Mouse (Mus musculus) liver, embryonic 14.5 days (tissue): ENCODE measurements at regions not wholly inside any gene's neighbourhood (a gene's known extent, or its start where the extent isn't known, plus 50 kb on each side); places are given as distances from the start of the nearest gene placed in this dataset.

Experiments used
- ATAC-seq: fragments of 200-750 bp; cut with Nextera tagmentation; 2 replicates; pipeline ENCODE4 v1.8.0; 2017; ENCODE audit warnings: moderate number of reproducible peaks, mild to moderate bottlenecking, moderate library complexity; ENCODE audit not compliant: insufficient read depth
- DNase-seq, 3 experiments: peaks; one replicate each; pipeline ENCODE4 v3.0.0-alpha.2; 2012 to 2013; ENCODE audit warnings: low read depth in 3 of 3, low spot score in 3 of 3
- H3K27ac ChIP-seq: fragments of 300-500 bp; sonication (generic); 2 replicates; pipeline ENCODE4 v1.5.1; 2014; ENCODE audit warnings: moderate library complexity, mild to moderate bottlenecking, control low read depth, inconsistent platforms
- H3K27me3 ChIP-seq: fragments of 300-500 bp; sonication (generic); 2 replicates; pipeline ENCODE4 v1.6.1; 2014; ENCODE audit warnings: mild to moderate bottlenecking, low read length, moderate library complexity; ENCODE audit not compliant: control insufficient read depth, insufficient read depth
- H3K36me3 ChIP-seq: fragments of 300-500 bp; sonication (generic); replicated peaks from 2 replicates; pipeline ENCODE4 v1.6.1; 2014; ENCODE audit warnings: low read depth; ENCODE audit not compliant: control insufficient read depth, insufficient read depth
- H3K4me1 ChIP-seq, 2 experiments: fragments of 200-500 bp in 1 of 2; fragments of 300-500 bp in 1 of 2; sonication (generic) in 1 of 2; replicated peaks; 2 replicates each; pipeline ENCODE4 v1.6.1; 2012 to 2014; ENCODE audit warnings: antibody characterized with exemption in 1 of 2, inconsistent platforms in 1 of 2, low read length in 1 of 2; ENCODE audit not compliant: control insufficient read depth in 2 of 2, insufficient read depth in 2 of 2
- H3K4me2 ChIP-seq: fragments of 300-500 bp; sonication (generic); 2 replicates; pipeline ENCODE4 v1.6.1; 2014; ENCODE audit warnings: low read depth, mild to moderate bottlenecking, control low read depth, moderate library complexity
- H3K4me3 ChIP-seq, 2 experiments: fragments of 200-500 bp in 1 of 2; fragments of 300-500 bp in 1 of 2; sonication (generic) in 1 of 2; 2 replicates each; pipeline ENCODE4 v1.5.1; 2012 to 2014; ENCODE audit warnings: low read depth in 2 of 2, low read length in 2 of 2, mild to moderate bottlenecking in 2 of 2, control low read depth in 1 of 2, inconsistent platforms in 1 of 2, moderate library complexity in 1 of 2; ENCODE audit not compliant: insufficient read depth in 1 of 2
- H3K9ac ChIP-seq: fragments of 300-500 bp; sonication (generic); replicated peaks from 2 replicates; pipeline ENCODE4 v1.6.1; 2014; ENCODE audit warnings: mild to moderate bottlenecking, control low read depth, moderate library complexity
- H3K9me3 ChIP-seq: fragments of 300-500 bp; sonication (generic); 2 replicates; pipeline ENCODE4 v1.6.1; 2016; ENCODE audit warnings: low read length, mixed read lengths; ENCODE audit not compliant: control insufficient read depth
- CTCF ChIP-seq: IDR thresholded peaks from 2 replicates; pipeline ENCODE4 v1.5.1; 2016; ENCODE audit warnings: antibody characterized with exemption, low read depth, control low read depth
- EP300 ChIP-seq: IDR thresholded peaks from 2 replicates; pipeline ENCODE4 v1.6.1; 2016; ENCODE audit warnings: antibody characterized with exemption, low read depth
- WGBS: fragments of 180-500 bp; shearing (Covaris S2); extraction: QIAGEN DNeasy Blood & Tissue Kit; methylation state at CpG from one replicate; pipeline ENCODE4 v1.1.7; 2014; ENCODE audit not compliant: insufficient replicate concordance; 5-methylcytosine and 5-hydroxymethylcytosine counted together

DNA sequence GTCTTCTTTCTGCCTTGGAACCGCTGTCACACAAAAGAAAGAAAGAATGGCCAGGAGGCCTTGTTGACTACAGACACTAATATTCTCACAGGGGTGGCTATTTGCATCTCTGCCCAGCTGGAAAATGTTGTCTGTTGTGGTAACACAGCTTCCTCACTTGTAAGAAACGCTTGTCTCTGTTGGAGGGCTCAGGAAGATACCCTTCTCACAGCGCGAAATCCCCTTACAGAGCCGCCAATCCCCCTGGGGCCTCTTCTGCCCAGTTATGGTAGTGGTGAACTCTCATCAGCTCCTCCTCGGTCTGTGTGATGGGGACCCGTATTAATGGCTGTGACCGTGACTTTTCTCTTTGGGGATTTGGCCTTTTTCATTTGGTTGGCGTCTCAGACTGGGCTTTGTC is 1022.5 kb downstream of the Adgrl2 start:
- Histone ChIP-seq H3K27me3 (no peaks in the 10 kb centered on the region), H3K4me2 (no peak overlapping the region), H3K27ac (no peak overlapping the region), H3K4me1 (no peaks in the 10 kb centered on the region), H3K9ac (no peak overlapping the region), H3K36me3 (no peaks in the 10 kb centered on the region), H3K9me3 (no peaks in the 10 kb centered on the region), H3K4me3 (no peak overlapping the region)
- 65% methylated on average over 9 of the region's 9 CpGs for WGBS
- DNase-seq (no peak), ATAC-seq (no peak)
- TF ChIP-seq EP300 (no peak), CTCF (no peak)

GRCm38 (mm10) chr3:147967261-147967660 is 1023.1 kb downstream of the Adgrl2 start:
- DNase-seq (no peak), ATAC-seq (no peak)
- Histone ChIP-seq H3K4me3 (no peak overlapping the region), H3K9me3 (no peaks in the 10 kb centered on the region), H3K36me3 (no peaks in the 10 kb centered on the region), H3K4me1 (no peaks in the 10 kb centered on the region), H3K27me3 (no peaks in the 10 kb centered on the region), H3K27ac (no peak overlapping the region), H3K9ac (no peak overlapping the region), H3K4me2 (no peak overlapping the region)
- TF ChIP-seq CTCF: no peak
- TF ChIP-seq EP300: no peak
- 72% methylated on average over 3 of the region's 3 CpGs for WGBS

DNA sequence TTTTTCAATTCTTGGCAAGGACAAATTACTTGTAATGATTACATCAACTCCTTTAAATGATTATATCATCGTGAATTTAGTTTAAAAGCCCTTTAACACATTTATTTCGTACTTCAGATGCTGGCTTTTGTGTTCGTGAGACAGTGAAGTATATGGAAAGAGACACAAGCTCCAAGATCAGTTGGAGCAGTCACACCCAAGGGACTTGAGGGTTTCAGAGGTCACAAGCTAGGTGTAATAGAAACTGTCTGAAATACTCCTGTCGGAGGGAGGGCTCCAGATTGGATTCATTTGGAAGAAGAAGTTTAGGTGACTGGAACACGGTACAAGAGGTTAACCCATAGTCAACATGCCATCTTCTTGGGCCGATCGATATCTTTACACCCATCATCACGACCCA is 1023.5 kb downstream of the Adgrl2 start:
- Histone ChIP-seq H3K36me3 (no peaks in the 10 kb centered on the region), H3K4me1 (no peaks in the 10 kb centered on the region), H3K27ac (no peak overlapping the region), H3K4me2 (no peak overlapping the region), H3K9me3 (no peaks in the 10 kb centered on the region), H3K27me3 (no peaks in the 10 kb centered on the region), H3K9ac (no peak overlapping the region), H3K4me3 (no peak overlapping the region)
- no peak for DNase-seq
- TF ChIP-seq CTCF (no peak), EP300 (no peak)
- ATAC-seq: no peak
- 71% methylated on average over 8 of the region's 8 CpGs for WGBS

DNA sequence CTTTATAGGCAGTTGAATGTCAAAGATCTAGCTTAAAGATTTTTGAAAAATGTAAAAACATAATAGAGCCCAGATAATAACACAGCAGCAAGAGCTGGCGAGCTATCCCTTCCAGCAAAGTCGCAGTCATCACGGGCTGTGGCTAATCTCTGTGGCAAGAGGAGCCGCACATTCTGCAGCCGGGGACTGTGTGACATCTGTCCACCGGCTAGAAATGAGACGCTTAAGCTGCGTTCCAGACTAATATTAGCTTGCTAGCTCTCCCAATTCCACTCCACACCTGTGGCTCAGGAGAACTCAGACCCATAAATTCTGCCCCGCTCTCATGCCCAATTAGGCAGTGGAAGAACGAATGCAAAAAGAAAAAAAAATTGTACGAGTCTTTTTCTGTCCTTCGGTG is 1024.0 kb downstream of the Adgrl2 start:
- no peaks in the 10 kb centered on the region for H3K9me3 ChIP-seq
- no peak overlapping the region for H3K4me2 ChIP-seq

GRCm38 (mm10) chr3:147963698-147964476 is 1026.5 kb downstream of the Adgrl2 start:
- H3K36me3 ChIP-seq: no peaks in the 10 kb centered on the region
- ATAC-seq: no peak
- H3K4me1 ChIP-seq: no peaks in the 10 kb centered on the region
- WGBS: 39% methylated on average over 13 of the region's 13 CpGs
- TF ChIP-seq EP300 (no peak), CTCF (no peak)
- no peak overlapping the region for H3K4me3 ChIP-seq
- no peak overlapping the region for H3K27ac ChIP-seq
- H3K27me3 ChIP-seq: no peaks in the 10 kb centered on the region
- no peak overlapping the region for H3K9ac ChIP-seq
- H3K9me3 ChIP-seq: no peaks in the 10 kb centered on the region
- no peak overlapping the region for H3K4me2 ChIP-seq
- no peak for DNase-seq

More for the DNA sequence above, 1024.0 kb downstream of the Adgrl2 start:
- Histone ChIP-seq H3K4me1 (no peaks in the 10 kb centered on the region), H3K36me3 (no peaks in the 10 kb centered on the region), H3K9ac (no peak overlapping the region), H3K4me3 (no peak overlapping the region), H3K27ac (no peak overlapping the region), H3K27me3 (no peaks in the 10 kb centered on the region)
- TF ChIP-seq EP300 (no peak), CTCF (no peak)
- ATAC-seq: no peak
- no peak for DNase-seq
- WGBS: 80% methylated on average over 12 of the region's 12 CpGs
